Mouse (Mus musculus): ENCODE measurements around the gene Kiss1r.

Gene Kiss1r

GRCm38 (mm10) chr10:79924998-79925784 lies 8.4 kb downstream of the Kiss1r start:
- peak; percentile 96 for DNase-seq (ENCODE audit: low read depth)

GRCm38 (mm10) chr10:79925785-79926490 lies 9.2 kb downstream of the Kiss1r start:
- DNase-seq (ENCODE audit: low read depth) = peak; percentile 31

GRCm38 (mm10) chr10:79926491-79927323 lies 9.9 kb downstream of the Kiss1r start, which contains the start of gene Arid3a:
Arid3a (plus strand) TSS chr10:79927043.
- peak; percentile 97 for DNase-seq (ENCODE audit: low read depth)

- peak; percentile 66 for DNase-seq (ENCODE audit: low read depth)
Measured at GRCm38 (mm10) chr10:79927324-79928029, 10.7 kb downstream of the Kiss1r start.

GRCm38 (mm10) chr10:79928030-79928694 lies 11.4 kb downstream of the Kiss1r start:
- DNase-seq (ENCODE audit: low read depth) = peak; percentile 72

GRCm38 (mm10) chr10:79928907-79929701 lies 12.3 kb downstream of the Kiss1r start:
- no peak for DNase-seq (ENCODE audit: low read depth)

GRCm38 (mm10) chr10:79929967-79930825 lies 13.4 kb downstream of the Kiss1r start:
- no peak for DNase-seq (ENCODE audit: low read depth)

- no peak for DNase-seq (ENCODE audit: low read depth)
Measured at GRCm38 (mm10) chr10:79930826-79931186, 14.0 kb downstream of the Kiss1r start.

GRCm38 (mm10) chr10:79931797-79932196 lies 15.0 kb downstream of the Kiss1r start:
- no peak for DNase-seq (ENCODE audit: low read depth)

GRCm38 (mm10) chr10:79932736-79933135 lies 16.0 kb downstream of the Kiss1r start:
- DNase-seq (ENCODE audit: low read depth) = peak; percentile 88

- DNase-seq (ENCODE audit: low read depth) = no peak
Measured at GRCm38 (mm10) chr10:79933145-79933679, 16.4 kb downstream of the Kiss1r start.

- DNase-seq (ENCODE audit: low read depth) = no peak
Measured at GRCm38 (mm10) chr10:79933861-79934260, 17.1 kb downstream of the Kiss1r start.

- peak; percentile 55 for DNase-seq (ENCODE audit: low read depth)
Measured at GRCm38 (mm10) chr10:79934272-79934721, 17.5 kb downstream of the Kiss1r start.

GRCm38 (mm10) chr10:79934794-79935569 lies 18.2 kb downstream of the Kiss1r start:
- no peak for DNase-seq (ENCODE audit: low read depth)

GRCm38 (mm10) chr10:79936284-79936910 lies 19.6 kb downstream of the Kiss1r start:
- peak; percentile 30 for DNase-seq (ENCODE audit: low read depth)

GRCm38 (mm10) chr10:79936911-79937441 lies 20.2 kb downstream of the Kiss1r start:
- DNase-seq (ENCODE audit: low read depth) = no peak

- DNase-seq (ENCODE audit: low read depth) = no peak
Measured at GRCm38 (mm10) chr10:79937775-79938526, 21.2 kb downstream of the Kiss1r start.

All from NIH3T3 (cell line).